Mouse (Mus musculus): ENCODE data around the gene Fzr1. TPM values are rescaled to one million over a fixed set of nuclear protein-coding genes. Genes with fewer than 3 reads are reported as not detected.

Gene Fzr1
- total RNA-seq, 2 experiments from 2014 or later, result 70.1 to 72.0 TPM

DNA sequence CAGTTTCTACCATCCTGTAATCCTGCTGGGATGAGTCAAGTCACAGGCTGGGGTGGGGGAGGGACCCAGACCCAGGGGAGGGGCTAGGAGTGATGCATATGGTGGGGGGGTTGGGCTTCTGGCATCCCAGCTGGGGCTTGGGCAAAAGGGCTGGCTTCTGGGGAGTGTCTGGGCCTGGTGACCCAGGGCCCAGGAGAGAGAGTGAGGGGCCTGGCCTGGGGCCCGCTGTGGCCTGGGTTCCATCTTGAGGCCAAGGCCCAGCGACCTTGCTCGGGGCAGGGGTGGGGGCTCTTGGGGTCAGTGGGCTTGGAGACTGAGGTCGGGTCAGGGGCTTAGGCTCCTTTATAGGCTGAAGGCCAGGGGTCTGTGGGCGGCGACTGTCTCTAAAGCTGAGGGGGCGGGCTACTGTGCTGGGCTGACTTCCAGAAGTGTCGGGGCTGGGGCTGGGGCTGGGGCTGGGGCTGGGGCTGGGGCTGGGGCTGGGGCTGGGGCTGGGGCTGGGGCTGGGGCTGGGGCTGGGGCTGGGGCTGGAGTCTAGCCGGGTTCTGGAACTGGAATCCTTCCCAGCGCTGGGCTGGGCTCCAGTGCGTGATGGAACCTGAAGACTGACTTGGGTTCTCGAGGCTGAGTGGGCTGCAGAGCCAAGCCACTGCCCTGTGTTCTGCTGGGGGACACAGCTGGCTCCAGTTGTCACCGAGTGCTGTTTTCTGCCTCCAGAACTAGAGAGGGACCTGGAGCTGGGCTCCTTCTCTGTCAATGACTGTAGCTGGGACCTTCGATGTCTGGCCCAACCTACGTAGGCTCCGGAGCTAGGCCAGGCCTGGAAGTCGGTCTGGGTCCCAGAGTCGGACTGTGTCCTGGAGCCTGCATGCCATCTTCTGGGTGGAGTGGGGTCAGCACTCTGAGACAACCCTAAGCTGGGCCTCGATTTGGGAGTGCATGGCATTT, 42.6 kb downstream of the Fzr1 start:
- no peak overlapping the region for H3K27ac ChIP-seq
- no peak overlapping the region for H3K4me3 ChIP-seq
- TF ChIP-seq CTCF (conservative IDR thresholded peaks at IDR 0.05), result no peak
- no peak for DNase-seq (ENCODE audit: low spot score in 2 of 2)

DNA sequence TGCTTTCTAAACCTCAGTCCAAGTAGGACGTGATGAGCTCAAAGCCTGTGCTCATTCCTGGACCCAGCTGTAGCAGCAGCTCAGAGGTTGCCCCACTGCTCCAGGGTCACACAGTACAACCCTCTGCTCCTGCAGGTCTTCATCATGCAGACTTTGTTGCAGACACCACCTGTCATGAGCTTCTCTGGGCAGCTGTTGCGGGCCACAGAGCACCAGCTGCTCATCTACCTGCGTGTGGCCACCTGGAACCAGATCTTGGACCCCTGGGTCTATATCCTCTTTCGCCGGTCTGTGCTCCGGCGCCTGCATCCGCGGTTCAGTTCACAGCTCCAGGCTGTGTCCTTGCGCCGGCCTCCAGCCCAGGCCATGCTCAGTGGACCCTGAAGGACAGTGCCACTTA, 44.0 kb downstream of the Fzr1 start:
- no peak for DNase-seq (ENCODE audit: low spot score in 2 of 2)
- H3K27ac ChIP-seq, result no peak overlapping the region
- TF ChIP-seq CTCF (conservative IDR thresholded peaks at IDR 0.05), result no peak
- no peak overlapping the region for H3K4me3 ChIP-seq

DNA sequence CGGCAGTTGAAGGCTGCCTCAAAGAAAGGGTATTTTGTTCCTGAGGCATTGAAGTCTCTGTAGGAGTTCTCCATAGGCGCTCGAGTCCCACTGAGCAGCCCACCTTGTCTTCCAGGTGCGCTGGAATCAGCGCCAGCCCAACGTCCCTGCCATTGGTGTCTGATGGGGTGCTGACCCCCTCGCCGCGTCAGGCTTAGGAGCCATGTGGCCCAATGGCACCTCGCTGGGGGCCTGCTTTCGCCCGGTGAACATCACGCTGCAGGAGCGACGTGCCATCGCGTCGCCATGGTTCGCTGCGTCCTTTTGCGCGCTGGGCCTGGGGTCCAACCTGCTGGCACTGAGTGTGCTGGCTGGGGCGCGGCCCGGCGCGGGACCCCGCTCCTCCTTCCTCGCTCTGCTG, 46.0 kb downstream of the Fzr1 start:
- Histone ChIP-seq H3K4me3 (no peak overlapping the region), H3K27ac (no peak overlapping the region)
- no peak for DNase-seq (ENCODE audit: low spot score in 2 of 2)
- no peak for TF ChIP-seq CTCF (conservative IDR thresholded peaks at IDR 0.05)

DNA sequence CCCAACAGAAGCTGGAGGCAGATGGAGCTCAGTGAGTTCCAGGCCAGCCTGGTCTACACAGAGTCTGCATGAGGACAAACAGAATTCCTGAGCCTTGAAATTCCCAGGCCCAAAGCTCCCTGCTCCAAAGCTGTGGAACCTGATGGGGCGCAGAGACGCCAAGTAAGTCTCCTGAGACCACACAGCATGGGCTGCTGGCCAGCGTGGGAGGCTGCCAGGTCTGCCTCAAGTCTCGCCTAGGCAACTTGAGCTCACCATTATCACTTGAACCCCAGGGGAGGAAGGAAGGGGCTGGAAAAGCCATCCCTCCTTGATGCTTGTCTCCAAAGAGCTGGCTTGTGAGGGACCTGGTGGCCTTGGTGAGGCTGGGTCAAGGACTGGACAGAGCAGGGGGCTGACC, 48.3 kb downstream of the Fzr1 start:
- Histone ChIP-seq H3K4me3 (no peak overlapping the region), H3K27ac (peak overlapping the region; percentile 46; the same call in 1 of the 2 replicates)
- DNase-seq (ENCODE audit: low spot score in 2 of 2), result no peak
- TF ChIP-seq CTCF (conservative IDR thresholded peaks at IDR 0.05), result no peak

DNA sequence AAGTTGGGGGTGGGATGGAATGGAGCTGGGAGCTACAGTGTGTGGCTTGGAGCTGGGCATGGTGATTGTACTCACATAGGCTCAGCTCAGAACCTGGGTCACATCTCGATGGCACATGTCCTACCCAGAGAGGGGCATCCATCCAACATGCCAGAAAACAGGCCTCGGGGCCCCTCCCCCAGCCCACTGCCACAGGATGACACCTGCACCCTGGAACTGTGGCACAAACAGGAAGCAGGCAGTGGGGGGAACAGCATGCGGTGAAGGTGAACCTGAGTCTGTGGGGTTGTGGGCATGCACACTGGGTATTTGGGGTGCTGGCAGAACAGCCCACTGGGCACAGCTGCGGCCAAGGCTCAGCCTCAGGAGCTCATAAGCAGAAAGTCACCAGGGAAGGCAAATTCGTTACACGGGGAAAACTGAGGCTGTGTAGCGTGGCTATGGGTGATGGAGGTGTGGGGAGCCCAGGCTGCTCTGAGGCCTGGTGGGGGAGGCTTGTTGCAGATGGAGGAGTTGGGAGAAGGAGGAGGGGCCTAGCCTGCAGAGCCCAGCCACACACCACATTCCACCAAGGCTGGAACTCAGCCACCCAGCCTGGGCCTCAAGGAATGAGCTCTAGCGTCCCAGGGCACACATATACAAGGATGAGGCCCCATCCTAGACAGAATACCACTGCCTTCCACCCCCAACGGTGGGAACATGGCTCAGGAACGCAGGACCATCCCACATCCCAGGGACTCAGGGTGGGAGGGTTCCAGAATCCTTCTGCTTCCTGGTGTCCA, 48.9 kb downstream of the Fzr1 start:
- no peak for TF ChIP-seq CTCF (conservative IDR thresholded peaks at IDR 0.05)
- DNase-seq (ENCODE audit: low spot score in 2 of 2), result no peak
- Histone ChIP-seq H3K4me3 (no peak overlapping the region), H3K27ac (peak overlapping the region; percentile 46; the same call in 1 of the 2 replicates)

DNA sequence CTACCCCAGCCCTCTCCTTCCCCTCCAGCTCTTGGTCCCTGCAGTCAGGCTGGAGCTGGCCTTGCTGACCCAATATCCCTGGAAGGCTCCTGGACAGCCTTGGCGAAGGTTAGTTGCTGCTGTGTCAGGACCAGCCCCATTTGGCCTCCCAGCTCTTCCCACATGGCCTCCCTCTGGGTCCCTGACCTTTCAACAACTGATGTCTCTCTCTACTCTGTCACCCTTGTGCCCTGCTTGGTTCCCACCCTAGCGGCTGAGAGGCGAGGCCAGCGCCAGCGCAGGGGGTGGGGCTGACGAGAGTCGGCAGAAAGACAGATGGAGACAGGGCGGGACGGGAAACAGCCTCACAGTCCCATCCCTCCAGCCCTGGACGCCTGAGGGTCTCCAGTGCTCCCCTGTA, 49.9 kb downstream of the Fzr1 start, which contains the start of gene Tbxa2r:
TSS of gene Tbxa2r (plus strand) at position 346 of the 400 bp plus-strand sequence.
- H3K4me3 ChIP-seq, result no peak within 1 kb of the TSS
- TF ChIP-seq CTCF (conservative IDR thresholded peaks at IDR 0.05), result no peak
- peak within 1 kb of the TSS; percentile 69 for H3K27ac ChIP-seq
- no peak for DNase-seq (ENCODE audit: low spot score in 2 of 2)

DNA sequence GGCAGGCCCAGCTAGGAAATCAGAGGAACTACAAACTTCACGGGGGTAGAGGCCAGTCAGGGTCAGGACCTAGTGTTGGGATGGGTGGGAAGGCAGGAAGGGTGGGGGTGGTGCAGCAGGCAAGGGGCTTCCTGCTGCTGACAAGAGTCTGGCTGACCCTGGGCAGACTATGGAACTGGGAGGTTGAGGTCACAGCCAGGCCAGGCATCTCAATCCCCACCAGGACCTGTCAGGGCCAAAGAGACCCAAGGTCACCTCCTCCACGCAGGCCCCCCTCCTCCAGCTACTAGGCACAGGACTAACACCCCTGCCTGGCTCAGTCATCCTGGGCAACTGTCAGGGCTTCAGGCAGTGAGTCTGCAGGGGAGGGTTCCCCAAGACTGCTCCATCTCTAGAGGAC, 50.4 kb downstream of the Fzr1 start:
- DNase-seq (ENCODE audit: low spot score in 2 of 2), result no peak
- Histone ChIP-seq H3K27ac (peak overlapping the region; percentile 69), H3K4me3 (no peak overlapping the region)
- no peak for TF ChIP-seq CTCF (conservative IDR thresholded peaks at IDR 0.05)

DNA sequence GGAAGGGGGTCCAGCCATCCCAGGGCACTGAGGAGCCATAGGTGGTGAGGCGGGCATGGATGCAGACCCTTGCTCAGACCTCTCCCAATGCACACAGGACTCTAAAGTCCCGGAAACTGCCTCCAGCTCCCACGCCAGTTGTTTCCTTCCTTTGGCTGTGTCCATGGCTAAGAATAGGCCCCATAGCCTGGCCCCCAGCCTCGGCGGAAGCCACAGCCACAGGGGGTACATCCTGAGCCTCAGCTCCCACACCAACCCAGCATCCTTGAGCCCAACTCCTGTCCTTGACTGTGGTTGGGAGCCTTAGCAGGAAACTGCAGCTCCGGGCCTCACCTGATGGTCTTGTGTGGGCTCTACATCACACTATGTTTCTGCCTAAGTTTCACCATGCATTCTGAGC, 51.5 kb downstream of the Fzr1 start:
- Histone ChIP-seq H3K27ac (peak overlapping the region; percentile 83), H3K4me3 (no peak overlapping the region)
- DNase-seq (ENCODE audit: low spot score in 2 of 2), result no peak
- TF ChIP-seq CTCF (conservative IDR thresholded peaks at IDR 0.05), result no peak

DNA sequence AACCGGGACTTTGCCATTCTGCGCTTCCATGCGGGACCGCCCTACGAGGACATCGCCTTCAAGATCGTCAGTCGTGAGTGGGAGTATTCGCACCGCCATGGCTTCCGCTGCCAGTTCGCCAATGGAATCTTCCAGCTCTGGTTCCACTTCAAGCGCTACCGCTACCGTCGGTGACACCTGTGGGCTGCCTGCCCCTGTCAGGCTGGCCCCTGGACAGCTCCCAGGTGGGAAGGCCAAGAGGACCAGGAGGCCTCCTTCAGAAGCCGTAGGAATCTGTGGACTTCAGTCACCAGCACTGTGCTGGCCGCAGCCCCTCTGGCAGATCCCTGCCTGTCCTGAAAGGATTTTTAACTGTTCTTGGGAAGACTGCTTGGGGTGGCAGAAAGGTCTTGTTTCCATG, 52.5 kb downstream of the Fzr1 start:
- TF ChIP-seq CTCF (conservative IDR thresholded peaks at IDR 0.05), result no peak
- Histone ChIP-seq H3K27ac (peak overlapping the region; percentile 83), H3K4me3 (no peak overlapping the region)
- DNase-seq (ENCODE audit: low spot score in 2 of 2), result no peak

DNA sequence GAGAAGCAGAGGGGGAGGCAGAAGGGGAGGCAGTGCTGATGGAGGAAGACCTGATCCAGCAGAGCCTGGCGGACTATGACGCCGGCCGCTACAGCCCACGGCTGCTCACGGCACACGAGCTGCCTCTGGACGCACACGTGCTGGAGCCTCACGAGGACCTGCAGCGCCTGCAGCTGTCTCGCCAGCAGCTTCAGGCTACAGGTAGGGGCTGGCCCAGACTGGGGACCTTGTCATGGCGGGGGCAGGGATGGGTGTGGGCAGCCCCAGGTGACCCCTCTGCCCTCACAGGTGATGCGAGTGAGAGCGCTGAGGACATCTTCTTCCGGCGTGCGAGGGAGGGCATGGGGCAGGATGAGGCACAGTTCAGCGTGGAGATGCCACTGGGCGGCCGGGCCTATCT, 53.1 kb downstream of the Fzr1 start:
- Histone ChIP-seq H3K4me3 (no peak overlapping the region), H3K27ac (no peak overlapping the region)
- no peak for DNase-seq (ENCODE audit: low spot score in 2 of 2)
- no peak for TF ChIP-seq CTCF (conservative IDR thresholded peaks at IDR 0.05)

DNA sequence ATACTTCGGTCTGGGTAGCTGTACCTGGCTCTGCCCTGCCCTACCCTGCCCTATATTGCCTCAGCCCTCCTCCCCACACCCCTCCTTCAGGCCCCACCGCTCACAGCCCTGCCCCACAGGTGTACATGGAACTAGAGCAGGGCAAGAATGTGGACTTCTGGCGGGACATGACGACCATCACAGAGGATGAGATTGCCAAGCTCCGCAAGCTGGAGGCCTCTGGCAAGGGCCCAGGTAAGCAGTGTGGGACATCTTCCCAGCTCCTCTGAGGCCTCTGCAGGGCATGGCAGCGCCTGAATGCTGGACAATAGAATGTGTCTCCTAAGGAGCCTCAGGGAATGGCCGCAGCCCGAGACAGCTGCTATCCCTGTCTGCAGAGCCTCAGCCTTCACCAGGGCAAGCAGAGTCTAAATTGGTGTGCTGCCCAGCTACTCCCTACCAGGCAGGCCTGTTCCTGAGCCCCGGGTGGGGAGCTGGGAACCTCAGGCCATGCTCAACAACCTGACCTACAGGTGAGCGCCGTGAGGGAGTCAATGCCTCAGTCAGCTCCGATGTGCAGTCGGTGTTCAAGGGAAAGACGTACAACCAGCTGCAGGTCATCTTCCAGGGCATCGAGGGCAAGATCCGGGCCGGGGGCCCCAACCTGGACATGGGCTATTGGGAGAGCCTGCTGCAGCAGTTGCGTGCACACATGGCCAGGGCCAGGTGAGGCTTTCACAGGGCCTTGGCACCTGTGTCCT, 54.4 kb downstream of the Fzr1 start:
- TF ChIP-seq CTCF (conservative IDR thresholded peaks at IDR 0.05), result no peak
- H3K4me3 ChIP-seq, result no peak overlapping the region
- H3K27ac ChIP-seq, result no peak overlapping the region
- DNase-seq (ENCODE audit: low spot score in 2 of 2), result no peak

DNA sequence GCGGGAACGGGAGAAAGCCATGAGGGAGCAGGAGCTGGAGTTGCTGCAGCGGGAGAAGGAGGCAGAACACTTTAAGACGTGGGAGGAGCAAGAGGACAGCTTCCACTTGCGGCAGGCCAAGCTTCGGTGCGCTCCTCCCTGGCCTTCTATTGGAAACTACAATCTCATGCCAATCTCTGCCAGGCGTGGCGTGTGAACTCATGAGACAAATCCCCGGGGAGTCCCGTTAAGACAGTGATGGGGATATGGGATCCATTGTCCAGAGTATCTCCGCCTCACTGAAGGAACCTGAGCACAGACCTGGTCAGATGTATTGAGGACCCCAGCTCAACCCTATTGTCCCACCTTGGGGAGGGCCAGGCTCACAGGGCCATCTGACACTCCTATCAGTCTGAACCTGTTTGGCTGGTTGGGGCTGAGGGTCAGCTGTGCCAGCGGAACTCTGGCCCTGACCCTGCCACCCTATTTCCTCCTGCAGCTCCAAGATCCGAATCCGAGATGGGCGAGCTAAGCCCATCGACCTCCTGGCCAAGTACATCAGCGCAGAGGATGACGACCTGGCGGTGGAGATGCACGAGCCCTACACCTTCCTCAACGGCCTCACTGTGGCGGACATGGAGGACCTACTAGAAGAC, 55.1 kb downstream of the Fzr1 start:
- no peak for TF ChIP-seq CTCF (conservative IDR thresholded peaks at IDR 0.05)
- no peak overlapping the region for H3K27ac ChIP-seq
- H3K4me3 ChIP-seq, result no peak overlapping the region
- no peak for DNase-seq (ENCODE audit: low spot score in 2 of 2)

Measured in layer of hippocampus, adult 2 months (tissue).